Mouse (Mus musculus) stomach, embryonic 16.5 days (tissue): ENCODE data around the gene Cux1. TPM values are rescaled to one million over a fixed set of nuclear protein-coding genes. Genes with fewer than 3 reads are reported as not detected.

Experiments used
- ATAC-seq: fragments of 200-750 bp; cut with Nextera tagmentation; 2 replicates; pipeline ENCODE4 v1.8.0; 2017; ENCODE audit warnings: moderate number of reproducible peaks, moderate TSS enrichment; ENCODE audit not compliant: insufficient read depth, low FRiP score
- H3K27ac ChIP-seq: fragments of 300-500 bp; sonication (generic); 2 replicates; pipeline ENCODE4 v1.5.1; 2014; ENCODE audit warnings: low read length
- H3K27me3 ChIP-seq: fragments of 300-500 bp; sonication (generic); 2 replicates; pipeline ENCODE4 v1.6.1; 2014; ENCODE audit warnings: low read length, control low read depth, mixed read lengths; ENCODE audit not compliant: control insufficient read depth, insufficient read depth
- H3K36me3 ChIP-seq: fragments of 300-500 bp; sonication (generic); 2 replicates; pipeline ENCODE4 v1.6.1; 2014; ENCODE audit warnings: low read length; ENCODE audit not compliant: control insufficient read depth, insufficient read depth
- H3K4me1 ChIP-seq: fragments of 300-500 bp; sonication (generic); 2 replicates; pipeline ENCODE4 v1.6.1; 2014; ENCODE audit warnings: low read length, control low read depth, mixed read lengths; ENCODE audit not compliant: control insufficient read depth, insufficient read depth
- H3K4me2 ChIP-seq: fragments of 300-500 bp; sonication (generic); 2 replicates; pipeline ENCODE4 v1.6.1; 2014; ENCODE audit warnings: low read depth, low read length, mixed read lengths
- H3K4me3 ChIP-seq: fragments of 300-500 bp; sonication (generic); replicated peaks from 2 replicates; pipeline ENCODE4 v1.5.1; 2014; ENCODE audit warnings: mild to moderate bottlenecking, low read length
- H3K9ac ChIP-seq: fragments of 300-500 bp; sonication (generic); 2 replicates; pipeline ENCODE4 v1.6.1; 2014; ENCODE audit warnings: low read length
- H3K9me3 ChIP-seq: fragments of 300-500 bp; sonication (generic); replicated peaks from 2 replicates; pipeline ENCODE4 v1.6.1; 2016; ENCODE audit warnings: low read length, control low read depth; ENCODE audit not compliant: control insufficient read depth
- WGBS: fragments of 180-500 bp; shearing (Covaris S2); extraction: QIAGEN DNeasy Blood & Tissue Kit; methylation state at CpG from one replicate; pipeline ENCODE4 v1.1.7; 2014; 5-methylcytosine and 5-hydroxymethylcytosine counted together
- polyA plus RNA-seq: library from polyadenylated mRNA; unstranded; fragments of >200 nt; fragmentation: Nextera tagmentation; extraction: Ambion mirVana; gene quantifications from 2 replicates; pipeline ENCODE4 v1.2.1, GENCODE M21; 2015

Cux1 gene
- polyA plus RNA-seq: 76.1 and 77.7 TPM in 2 replicates

- Histone ChIP-seq H3K27ac (peak within 1 kb of the TSS; percentile 86), H3K27me3 (no peaks in the 10 kb centered on the region), H3K9me3 (no peaks in the 10 kb centered on the region), H3K4me3 (peak within 1 kb of the TSS; percentile 96), H3K4me2 (peak within 1 kb of the TSS; percentile 100), H3K36me3 (no peaks in the 10 kb centered on the region), H3K4me1 (peaks cover 24% of the 10 kb centered on the region), H3K9ac (peak within 1 kb of the TSS; percentile 97)
- ATAC-seq: peak; percentile 89
- under 1% methylated on average over 65 of the region's 103 CpGs for WGBS
Observed at GRCm38 (mm10) chr5:136567176-136568025, at the start of gene Cux1. Cux1 (minus strand) TSS chr5:136567490.

GRCm38 (mm10) chr5:136612391-136612790 is 45.1 kb upstream of the Cux1 start:
- H3K4me2 ChIP-seq: no peak overlapping the region
- H3K27ac ChIP-seq: no peak overlapping the region
- H3K4me3 ChIP-seq: no peak overlapping the region
- H3K4me1 ChIP-seq: peaks cover 3% of the 10 kb centered on the region; the same call in 1 of the 2 replicates
- H3K27me3 ChIP-seq: no peaks in the 10 kb centered on the region
- H3K9me3 ChIP-seq: no peaks in the 10 kb centered on the region
- no peaks in the 10 kb centered on the region for H3K36me3 ChIP-seq
- 68% methylated on average over 1 of the region's 1 CpGs for WGBS
- no peak for ATAC-seq
- H3K9ac ChIP-seq: no peak overlapping the region

GRCm38 (mm10) chr5:136608814-136609434 is 41.6 kb upstream of the Cux1 start:
- H3K4me1 ChIP-seq: peaks cover 3% of the 10 kb centered on the region; the same call in 1 of the 2 replicates
- no peak overlapping the region for H3K9ac ChIP-seq
- H3K4me3 ChIP-seq: no peak overlapping the region
- no peak overlapping the region for H3K27ac ChIP-seq
- H3K4me2 ChIP-seq: no peak overlapping the region
- 43% methylated on average over 6 of the region's 6 CpGs for WGBS
- ATAC-seq: peak; percentile 85; the same call in 1 of the 2 replicates
- no peaks in the 10 kb centered on the region for H3K9me3 ChIP-seq
- H3K27me3 ChIP-seq: no peaks in the 10 kb centered on the region
- H3K36me3 ChIP-seq: no peaks in the 10 kb centered on the region

GRCm38 (mm10) chr5:136605144-136605543 is 37.9 kb upstream of the Cux1 start:
- Histone ChIP-seq H3K4me2 (no peak overlapping the region), H3K27me3 (no peaks in the 10 kb centered on the region), H3K9me3 (no peaks in the 10 kb centered on the region), H3K4me1 (peaks cover 3% of the 10 kb centered on the region; the same call in 1 of the 2 replicates), H3K9ac (peak overlapping the region; percentile 31; the same call in 1 of the 2 replicates), H3K4me3 (no peak overlapping the region), H3K27ac (no peak overlapping the region), H3K36me3 (no peaks in the 10 kb centered on the region)
- 58% methylated on average over 11 of the region's 11 CpGs for WGBS
- ATAC-seq: no peak

GRCm38 (mm10) chr5:136603176-136603964 is 36.1 kb upstream of the Cux1 start:
- no peak for ATAC-seq
- 76% methylated on average over 13 of the region's 13 CpGs for WGBS
- H3K9me3 ChIP-seq: no peaks in the 10 kb centered on the region
- H3K9ac ChIP-seq: no peak overlapping the region
- no peaks in the 10 kb centered on the region for H3K36me3 ChIP-seq
- H3K27me3 ChIP-seq: no peaks in the 10 kb centered on the region
- no peak overlapping the region for H3K4me2 ChIP-seq
- H3K4me3 ChIP-seq: no peak overlapping the region
- H3K4me1 ChIP-seq: peaks cover 3% of the 10 kb centered on the region; the same call in 1 of the 2 replicates
- H3K27ac ChIP-seq: no peak overlapping the region

- no peak for ATAC-seq
- Histone ChIP-seq H3K4me2 (no peak overlapping the region), H3K27me3 (no peaks in the 10 kb centered on the region), H3K9me3 (no peaks in the 10 kb centered on the region), H3K9ac (no peak overlapping the region), H3K36me3 (no peaks in the 10 kb centered on the region), H3K4me3 (no peak overlapping the region), H3K4me1 (no peaks in the 10 kb centered on the region), H3K27ac (no peak overlapping the region)
- WGBS: 81% methylated on average over 5 of the region's 5 CpGs
Observed at GRCm38 (mm10) chr5:136600511-136600910, 33.2 kb upstream of the Cux1 start.

GRCm38 (mm10) chr5:136594896-136595540 is 27.7 kb upstream of the Cux1 start:
- Histone ChIP-seq H3K27ac (no peak overlapping the region), H3K9me3 (no peaks in the 10 kb centered on the region), H3K9ac (no peak overlapping the region), H3K36me3 (no peaks in the 10 kb centered on the region), H3K4me3 (no peak overlapping the region), H3K4me2 (no peak overlapping the region), H3K4me1 (no peaks in the 10 kb centered on the region), H3K27me3 (no peaks in the 10 kb centered on the region)
- ATAC-seq: no peak
- 53% methylated on average over 8 of the region's 8 CpGs for WGBS

GRCm38 (mm10) chr5:136591816-136592499 is 24.7 kb upstream of the Cux1 start:
- no peak for ATAC-seq
- no peak overlapping the region for H3K27ac ChIP-seq
- H3K36me3 ChIP-seq: no peaks in the 10 kb centered on the region
- H3K4me3 ChIP-seq: no peak overlapping the region
- no peaks in the 10 kb centered on the region for H3K4me1 ChIP-seq
- no peak overlapping the region for H3K9ac ChIP-seq
- no peaks in the 10 kb centered on the region for H3K9me3 ChIP-seq
- H3K4me2 ChIP-seq: no peak overlapping the region
- no peaks in the 10 kb centered on the region for H3K27me3 ChIP-seq
- WGBS: 63% methylated on average over 8 of the region's 8 CpGs
